Mouse (Mus musculus) liver, adult 2 months (tissue): ENCODE data around the gene Ctc1.

Source experiments
- CTCF ChIP-seq: fragments of 200-500 bp; IDR thresholded peaks from 2 replicates; pipeline ENCODE4 v1.5.1; 2011; ENCODE audit warnings: low read depth, low read length, control low read depth
- POLR2A ChIP-seq: fragments of 200-500 bp; IDR thresholded peaks from 2 replicates; pipeline ENCODE4 v1.6.1; 2011; ENCODE audit warnings: low read length, control low read depth; ENCODE audit not compliant: insufficient read depth; ENCODE audit errors: extremely low read depth

GRCm38 (mm10) chr11:69074776-69075069, 59.0 kb downstream of the Ctc1 start:
- TF ChIP-seq CTCF (no peak), POLR2A (no peak)
